Mouse (Mus musculus) midbrain, embryonic 16.5 days (tissue): ENCODE results near the gene Upf2. TPM values are rescaled to one million over a fixed set of nuclear protein-coding genes. Genes with fewer than 3 reads are reported as not detected.

Experiments used
- ATAC-seq: fragments of 200-750 bp; cut with Nextera tagmentation; 2 replicates; pipeline ENCODE4 v1.8.0; 2017; ENCODE audit warnings: moderate TSS enrichment
- H3K27ac ChIP-seq: fragments of 300-500 bp; sonication (generic); 2 replicates; pipeline ENCODE4 v1.5.1; 2014; ENCODE audit warnings: mild to moderate bottlenecking, low read length, mixed read lengths
- H3K27me3 ChIP-seq: fragments of 300-500 bp; sonication (generic); 2 replicates; pipeline ENCODE4 v1.6.1; 2014; ENCODE audit warnings: low read depth, low read length, mixed read lengths; ENCODE audit not compliant: control insufficient read depth, insufficient read depth
- H3K36me3 ChIP-seq: fragments of 300-500 bp; sonication (generic); 2 replicates; pipeline ENCODE4 v1.6.1; 2014; ENCODE audit warnings: mild to moderate bottlenecking, low read length, moderate library complexity, mixed read lengths; ENCODE audit not compliant: control insufficient read depth, insufficient read depth
- H3K4me1 ChIP-seq: fragments of 300-500 bp; sonication (generic); 2 replicates; pipeline ENCODE4 v1.6.1; 2014; ENCODE audit warnings: mild to moderate bottlenecking, low read length, mixed read lengths; ENCODE audit not compliant: control insufficient read depth, insufficient read depth
- H3K4me2 ChIP-seq: fragments of 300-500 bp; sonication (generic); 2 replicates; pipeline ENCODE4 v1.6.1; 2014; ENCODE audit warnings: mild to moderate bottlenecking, low read length, mixed read lengths
- H3K4me3 ChIP-seq: fragments of 300-500 bp; sonication (generic); 2 replicates; pipeline ENCODE4 v1.5.1; 2014; ENCODE audit warnings: low read depth, mild to moderate bottlenecking, low read length, moderate library complexity, mixed read lengths
- H3K9ac ChIP-seq: fragments of 300-500 bp; sonication (generic); 2 replicates; pipeline ENCODE4 v1.6.1; 2014; ENCODE audit warnings: low read depth, low read length, mixed read lengths
- H3K9me3 ChIP-seq: fragments of 300-500 bp; sonication (generic); replicated peaks from 2 replicates; pipeline ENCODE4 v1.6.1; 2014; ENCODE audit warnings: mild to moderate bottlenecking, low read length, mixed read lengths; ENCODE audit not compliant: control insufficient read depth, poor library complexity, severe bottlenecking
- WGBS: fragments of 180-500 bp; shearing (Covaris S2); extraction: QIAGEN DNeasy Blood & Tissue Kit; methylation state at CpG from one replicate; pipeline ENCODE4 v1.1.7; 2014; 5-methylcytosine and 5-hydroxymethylcytosine counted together
- polyA plus RNA-seq: library from polyadenylated mRNA; unstranded; fragments of >200 nt; fragmentation: Nextera tagmentation; extraction: Ambion mirVana; gene quantifications from 2 replicates; pipeline ENCODE4 v1.2.1, GENCODE M21; 2015

Gene Upf2
- polyA plus RNA-seq, 1 experiment from 2014 or later, result 8.0 TPM

GRCm38 (mm10) chr2:6070925-6071324, 119.7 kb downstream of the Upf2 start:
- 49% methylated on average over 11 of the region's 11 CpGs for WGBS
- H3K36me3 ChIP-seq, result no peaks in the 10 kb centered on the region
- no peak for ATAC-seq

GRCm38 (mm10) chr2:6071598-6072440, 120.5 kb downstream of the Upf2 start:
- H3K27me3 ChIP-seq, result no peaks in the 10 kb centered on the region
- no peaks in the 10 kb centered on the region for H3K9me3 ChIP-seq
- no peaks in the 10 kb centered on the region for H3K4me1 ChIP-seq
- no peak overlapping the region for H3K4me2 ChIP-seq
- H3K36me3 ChIP-seq, result no peaks in the 10 kb centered on the region
- WGBS, result 70% methylated on average over 11 of the region's 11 CpGs
- H3K9ac ChIP-seq, result no peak overlapping the region
- ATAC-seq, result no peak
- H3K27ac ChIP-seq, result no peak overlapping the region
- H3K4me3 ChIP-seq, result no peak overlapping the region

More at GRCm38 (mm10) chr2:6070925-6071324, 119.7 kb downstream of the Upf2 start:
- no peak overlapping the region for H3K27ac ChIP-seq
- H3K27me3 ChIP-seq, result no peaks in the 10 kb centered on the region
- no peaks in the 10 kb centered on the region for H3K4me1 ChIP-seq
- H3K4me2 ChIP-seq, result no peak overlapping the region
- no peak overlapping the region for H3K9ac ChIP-seq
- H3K9me3 ChIP-seq, result no peaks in the 10 kb centered on the region
- H3K4me3 ChIP-seq, result no peak overlapping the region

GRCm38 (mm10) chr2:6072685-6073260, 121.5 kb downstream of the Upf2 start:
- no peak overlapping the region for H3K4me3 ChIP-seq
- no peaks in the 10 kb centered on the region for H3K9me3 ChIP-seq
- no peak overlapping the region for H3K4me2 ChIP-seq
- no peak for ATAC-seq
- no peaks in the 10 kb centered on the region for H3K36me3 ChIP-seq
- no peak overlapping the region for H3K27ac ChIP-seq
- WGBS, result 90% methylated on average over 7 of the region's 7 CpGs
- no peaks in the 10 kb centered on the region for H3K4me1 ChIP-seq
- H3K9ac ChIP-seq, result no peak overlapping the region
- H3K27me3 ChIP-seq, result no peaks in the 10 kb centered on the region

- Histone ChIP-seq H3K4me1 (no peaks in the 10 kb centered on the region), H3K36me3 (no peaks in the 10 kb centered on the region), H3K4me2 (no peak overlapping the region), H3K9me3 (no peaks in the 10 kb centered on the region), H3K4me3 (no peak overlapping the region), H3K9ac (no peak overlapping the region), H3K27ac (no peak overlapping the region), H3K27me3 (no peaks in the 10 kb centered on the region)
- 81% methylated on average over 10 of the region's 10 CpGs for WGBS
- no peak for ATAC-seq
These were observed 123.7 kb downstream of the Upf2 start for GRCm38 (mm10) chr2:6074891-6075529.

- no peaks in the 10 kb centered on the region for H3K4me1 ChIP-seq
- no peaks in the 10 kb centered on the region for H3K9me3 ChIP-seq
- no peak overlapping the region for H3K4me3 ChIP-seq
- H3K27ac ChIP-seq, result no peak overlapping the region
- H3K4me2 ChIP-seq, result no peak overlapping the region
- H3K27me3 ChIP-seq, result no peaks in the 10 kb centered on the region
- no peaks in the 10 kb centered on the region for H3K36me3 ChIP-seq
- no peak for ATAC-seq
- WGBS, result 52% methylated on average over 1 of the region's 1 CpGs
- no peak overlapping the region for H3K9ac ChIP-seq
These were observed 124.2 kb downstream of the Upf2 start for GRCm38 (mm10) chr2:6075530-6075896.

- no peak overlapping the region for H3K9ac ChIP-seq
- no peak for ATAC-seq
- no peaks in the 10 kb centered on the region for H3K27me3 ChIP-seq
- no peak overlapping the region for H3K4me2 ChIP-seq
- no peaks in the 10 kb centered on the region for H3K4me1 ChIP-seq
- no peak overlapping the region for H3K27ac ChIP-seq
- no peaks in the 10 kb centered on the region for H3K9me3 ChIP-seq
- H3K4me3 ChIP-seq, result no peak overlapping the region
- no peaks in the 10 kb centered on the region for H3K36me3 ChIP-seq
- 88% methylated on average over 1 of the region's 1 CpGs for WGBS
These were observed 128.8 kb downstream of the Upf2 start for GRCm38 (mm10) chr2:6080037-6080436.

- Histone ChIP-seq H3K9ac (no peak overlapping the region), H3K27me3 (no peaks in the 10 kb centered on the region), H3K4me3 (no peak overlapping the region), H3K36me3 (no peaks in the 10 kb centered on the region), H3K4me2 (no peak overlapping the region), H3K9me3 (no peaks in the 10 kb centered on the region), H3K27ac (no peak overlapping the region), H3K4me1 (no peaks in the 10 kb centered on the region)
- 70% methylated on average over 8 of the region's 8 CpGs for WGBS
- no peak for ATAC-seq
These were observed 129.8 kb downstream of the Upf2 start for GRCm38 (mm10) chr2:6081108-6081507.

- ATAC-seq, result no peak
- Histone ChIP-seq H3K4me3 (no peak overlapping the region), H3K4me2 (no peak overlapping the region), H3K36me3 (no peaks in the 10 kb centered on the region), H3K9me3 (no peaks in the 10 kb centered on the region), H3K27ac (no peak overlapping the region), H3K4me1 (no peaks in the 10 kb centered on the region), H3K27me3 (no peaks in the 10 kb centered on the region), H3K9ac (no peak overlapping the region)
- 85% methylated on average over 6 of the region's 6 CpGs for WGBS
These were observed 131.3 kb downstream of the Upf2 start for GRCm38 (mm10) chr2:6082615-6083014.

- Histone ChIP-seq H3K4me2 (no peak overlapping the region), H3K9ac (no peak overlapping the region), H3K27me3 (no peaks in the 10 kb centered on the region), H3K36me3 (no peaks in the 10 kb centered on the region), H3K9me3 (no peaks in the 10 kb centered on the region), H3K4me3 (no peak overlapping the region), H3K27ac (no peak overlapping the region), H3K4me1 (no peaks in the 10 kb centered on the region)
- no peak for ATAC-seq
- WGBS, result 100% methylated on average over 1 of the region's 1 CpGs
These were observed 132.4 kb downstream of the Upf2 start for GRCm38 (mm10) chr2:6083696-6084095.
